Mouse (Mus musculus) monocyte, adult 5-6 weeks (primary cell): ENCODE measurements around the gene Uncx. TPM values are rescaled to one million over a fixed set of nuclear protein-coding genes. Genes with fewer than 3 reads are reported as not detected.
"Not testable (repeated sequence)": the region's sequence is repeated elsewhere in the genome, so short reads cannot be mapped to it uniquely, and the experiment has no call there.

Experiments
- ATAC-seq: fragments of 153-309, 156-312 bp; replicated peaks from 2 replicates; pipeline ENCODE4 v1.8.0; 2017; ENCODE audit warnings: mild to moderate bottlenecking; ENCODE audit not compliant: low TSS enrichment, insufficient number of reproducible peaks, severe bottlenecking, poor library complexity, low FRiP score
- total RNA-seq: library from RNA; stranded (forward); fragments of 200-1000, 200-491, 200-594 nt; gene quantifications from 3 replicates; pipeline ENCODE4 v1.2.3, GENCODE M21; 2017

The Uncx gene
- total RNA-seq, 1 experiment from 2014 or later: not detected

DNA sequence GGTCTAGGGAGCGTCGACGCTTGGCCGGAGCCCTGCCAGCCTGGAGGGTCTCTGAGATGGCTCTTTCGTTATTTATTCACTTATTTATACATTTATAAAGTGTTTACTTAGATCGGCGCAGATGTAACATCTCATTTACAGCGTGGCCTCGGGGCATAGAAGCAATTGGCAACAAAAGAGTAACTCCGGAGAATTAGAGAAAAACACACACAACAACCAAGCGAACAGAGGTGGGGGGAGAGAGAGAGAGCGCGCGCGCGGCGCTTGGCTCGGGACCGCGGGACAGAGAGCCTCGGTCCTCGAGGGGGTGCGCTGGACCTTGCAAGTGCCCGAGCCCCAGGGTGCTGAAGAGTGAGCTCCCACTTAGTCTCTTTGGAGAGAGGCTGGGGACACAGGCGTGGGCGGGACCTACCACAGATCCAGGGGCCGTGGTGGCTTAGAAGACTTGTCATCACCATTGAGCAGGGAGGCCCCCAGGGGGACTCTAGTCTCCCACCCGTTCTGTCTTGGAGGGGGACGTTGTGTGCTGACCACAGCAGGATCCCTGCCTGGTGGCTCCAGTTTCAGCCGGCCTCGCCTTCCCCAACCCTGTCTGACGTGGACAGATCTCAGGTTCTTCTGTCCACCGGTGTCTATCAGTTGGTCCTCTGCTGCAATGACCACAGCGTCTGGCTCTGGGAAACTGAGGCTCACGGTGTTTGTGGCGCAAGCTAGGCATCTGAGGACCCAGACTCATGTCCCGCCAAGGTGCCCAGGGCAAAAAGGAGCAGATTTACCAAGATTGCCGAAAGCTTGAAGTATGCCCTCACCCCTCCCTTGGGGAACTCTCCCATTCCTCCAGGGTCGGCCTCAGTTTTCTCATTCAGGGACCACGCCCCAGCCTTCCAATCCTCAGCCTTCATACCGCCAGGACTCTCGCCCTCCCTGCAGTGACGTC lies 14.5 kb downstream of the Uncx start:
- no peak for ATAC-seq

DNA sequence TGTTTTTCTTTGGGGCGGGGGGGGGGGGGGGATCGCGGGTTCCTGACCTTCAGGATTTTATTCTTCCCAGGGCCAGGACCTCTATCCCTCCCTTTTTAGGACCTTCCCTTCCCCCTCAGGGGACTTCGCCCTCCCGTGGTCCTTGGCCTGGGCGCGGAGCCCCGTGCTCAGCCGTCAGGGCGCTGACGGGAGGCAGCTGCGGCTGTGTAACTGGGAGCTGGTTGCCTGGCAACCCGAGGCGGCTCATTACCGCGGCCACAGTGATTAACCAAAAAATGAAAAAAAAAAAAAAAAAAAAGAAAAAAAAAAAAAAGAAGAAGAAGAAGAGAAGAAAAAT lies 15.1 kb downstream of the Uncx start:
- ATAC-seq: no peak

DNA sequence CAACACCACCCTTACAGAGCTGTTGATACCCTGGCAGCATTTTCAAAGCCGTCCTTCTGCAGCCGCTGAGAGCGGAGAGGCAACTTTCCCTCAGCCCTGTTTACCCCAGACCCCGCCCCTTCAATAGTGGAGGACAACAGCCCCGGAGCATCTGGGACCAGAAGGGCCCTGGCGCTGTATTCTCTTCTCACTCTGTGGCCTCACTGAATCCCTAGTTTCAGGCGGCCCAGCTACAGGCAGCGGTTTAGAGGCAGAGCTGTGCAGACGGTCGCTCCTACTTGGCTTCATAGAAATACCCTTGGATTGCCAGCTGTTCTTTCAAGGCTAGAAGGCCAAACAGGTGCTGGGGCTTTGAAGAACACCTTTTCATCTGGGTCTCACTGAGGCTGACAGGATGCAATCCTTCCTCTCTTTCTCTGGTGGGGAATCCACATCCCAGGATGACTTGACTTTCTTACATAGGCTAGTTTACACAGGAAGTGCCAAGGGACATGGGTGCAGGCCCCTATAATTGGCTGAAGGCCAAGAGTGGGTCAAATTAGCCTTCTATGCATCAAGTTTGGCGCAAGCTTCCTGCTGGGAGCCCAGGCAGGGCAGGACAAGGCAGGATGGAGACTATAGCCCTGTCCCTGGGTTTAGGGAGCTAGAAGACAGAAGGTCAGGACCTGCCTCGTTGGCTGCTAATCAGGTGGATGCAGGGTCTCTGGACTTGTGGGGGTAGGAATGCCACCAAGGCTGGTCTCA lies 15.8 kb downstream of the Uncx start:
- ATAC-seq: no peak

DNA sequence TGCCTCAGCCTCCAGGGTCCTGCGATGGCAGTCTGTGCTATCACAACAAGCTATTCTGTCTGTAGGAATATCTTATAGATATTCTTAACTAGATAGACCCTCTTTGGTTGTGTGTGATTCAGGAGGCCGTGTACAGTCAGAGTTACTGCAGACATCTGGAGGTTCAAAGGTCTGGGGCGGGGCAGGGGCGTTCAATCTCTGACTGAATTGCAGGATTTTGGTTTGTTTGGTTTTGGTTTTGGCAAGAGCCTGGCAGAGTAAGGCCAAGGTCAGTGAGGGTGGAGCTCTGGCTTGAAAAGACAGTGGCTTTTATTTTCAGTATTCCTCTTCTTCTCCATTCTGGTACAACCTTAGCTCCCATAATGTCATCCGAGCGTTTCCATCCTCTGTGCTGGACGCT lies 16.5 kb downstream of the Uncx start:
- ATAC-seq: no peak

GRCm38 (mm10) chr5:139561363-139562001 lies 18.2 kb downstream of the Uncx start:
- ATAC-seq: no peak

- ATAC-seq: no peak
Observed at GRCm38 (mm10) chr5:139564663-139565062, 21.4 kb downstream of the Uncx start.

GRCm38 (mm10) chr5:139565462-139565861 lies 22.2 kb downstream of the Uncx start:
- no peak for ATAC-seq

- no peak for ATAC-seq
Observed at GRCm38 (mm10) chr5:139566640-139567399, 23.5 kb downstream of the Uncx start.

DNA sequence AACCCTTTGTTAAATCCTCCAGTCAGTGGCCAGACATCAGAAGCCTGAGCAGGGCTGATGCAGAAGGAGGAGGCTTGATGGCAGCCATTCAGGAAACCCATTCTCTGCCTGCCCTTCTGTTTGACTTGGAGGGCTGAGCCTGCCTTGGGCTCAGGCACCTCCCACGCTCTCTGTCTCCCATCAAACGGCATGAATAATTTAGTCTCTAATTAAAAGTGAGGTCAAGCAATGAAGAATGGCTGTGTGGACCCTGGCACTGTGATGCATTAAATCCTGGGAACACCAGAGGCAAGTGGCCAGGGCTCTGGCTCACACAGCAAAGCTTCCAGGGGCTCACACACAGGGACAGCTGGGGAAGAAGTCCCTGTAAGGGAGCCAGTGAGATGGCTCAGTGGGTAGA lies 24.8 kb downstream of the Uncx start:
- no peak for ATAC-seq

DNA sequence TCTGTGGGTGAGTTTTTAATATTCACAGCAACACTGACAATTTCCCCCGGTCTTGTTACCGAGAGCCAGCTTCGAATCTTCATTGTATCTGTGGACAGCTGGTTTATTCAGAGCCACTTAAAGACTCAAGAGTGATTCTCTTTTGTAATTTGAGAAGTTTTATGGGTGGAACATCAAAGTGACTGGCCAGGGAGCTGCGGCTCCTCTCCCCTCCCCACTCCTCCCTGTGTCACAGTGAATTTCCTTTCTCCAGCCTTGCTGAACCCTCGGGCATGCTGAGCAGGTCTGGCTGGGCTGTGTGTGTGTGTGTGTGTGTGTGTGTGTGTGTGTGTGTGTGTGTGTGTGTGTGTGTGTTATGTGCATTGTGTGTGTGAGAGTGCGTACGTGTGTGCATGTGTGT lies 29.2 kb downstream of the Uncx start:
- no peak for ATAC-seq

- no peak for ATAC-seq
Observed at GRCm38 (mm10) chr5:139573606-139574311, 30.5 kb downstream of the Uncx start.

DNA sequence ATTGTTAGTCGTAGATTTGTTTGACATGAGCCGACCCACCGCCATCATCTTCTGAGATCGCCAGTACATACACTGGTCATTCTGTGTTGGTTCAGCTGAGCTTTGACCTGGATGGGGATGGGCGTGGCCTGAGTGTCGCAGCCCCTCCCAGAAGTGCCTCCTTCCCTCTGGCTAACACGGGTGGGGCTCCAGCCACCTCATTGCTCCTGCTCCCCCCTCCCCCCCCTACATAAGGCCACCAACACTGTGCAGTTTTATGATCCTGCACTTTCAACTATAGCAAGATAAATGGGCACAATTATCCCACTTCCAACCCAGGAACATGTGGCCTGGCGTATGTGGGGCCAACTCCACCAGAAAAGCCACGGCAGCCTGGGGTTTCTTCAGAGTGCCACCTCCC lies 31.8 kb downstream of the Uncx start:
- no peak for ATAC-seq

GRCm38 (mm10) chr5:139580171-139580743 lies 37.0 kb downstream of the Uncx start:
- no peak for ATAC-seq

DNA sequence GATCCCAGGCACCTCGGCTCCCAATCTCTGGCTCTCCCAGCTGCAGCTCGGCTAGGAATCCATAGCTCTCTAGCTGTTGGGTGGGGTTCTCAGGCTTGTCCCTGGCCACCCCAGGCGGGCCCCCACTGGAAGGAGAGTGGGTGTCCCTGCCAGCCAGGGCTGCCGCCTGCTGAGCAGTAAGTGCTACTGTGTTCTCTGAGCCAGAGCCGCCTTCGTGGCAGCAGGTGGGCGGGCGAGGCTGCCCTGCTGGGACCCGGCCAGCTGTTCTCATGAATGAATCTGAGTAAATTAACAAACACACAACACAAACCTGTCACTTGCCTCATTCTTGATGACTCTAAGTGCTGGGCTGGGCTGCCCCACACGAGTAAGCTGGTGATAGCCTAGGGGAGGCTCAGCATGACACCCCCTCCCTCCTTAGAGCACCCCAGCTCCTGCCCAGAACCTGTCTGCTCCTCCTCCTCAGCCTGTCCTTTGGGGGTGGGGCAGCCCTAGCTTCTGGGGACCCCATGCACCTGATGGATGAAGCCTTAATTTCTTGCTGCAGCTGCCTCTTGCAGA lies 38.1 kb downstream of the Uncx start:
- no peak for ATAC-seq

GRCm38 (mm10) chr5:139584971-139585747 lies 41.9 kb downstream of the Uncx start:
- ATAC-seq: no peak

- ATAC-seq: no peak
Observed at GRCm38 (mm10) chr5:139585748-139586060, 42.4 kb downstream of the Uncx start.

DNA sequence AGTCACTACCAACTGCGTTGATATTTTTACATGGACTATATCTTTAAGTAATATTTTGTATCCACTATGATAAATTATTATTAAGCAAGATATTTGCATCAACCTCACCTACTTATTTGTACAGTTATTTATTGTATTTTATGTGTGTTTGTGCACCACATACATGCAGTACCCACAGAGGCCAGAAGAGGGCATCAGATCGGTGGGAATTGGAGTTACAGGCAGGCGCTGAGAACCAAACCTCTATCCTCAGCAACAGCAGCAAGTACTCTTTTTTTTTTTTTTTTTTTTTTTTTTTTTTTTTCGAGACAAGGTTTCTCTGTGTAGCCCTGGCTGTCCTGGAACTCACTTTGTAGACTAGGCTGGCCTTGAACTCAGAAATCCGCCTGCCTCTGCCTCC lies 44.2 kb downstream of the Uncx start:
- not testable (repeated sequence) for ATAC-seq
